Mouse (Mus musculus) embryonic stem cell, embryonic (primary cell): Measurements from ENCODE around the gene Wfdc8.
"Not testable (repeated sequence)": the region's sequence is repeated elsewhere in the genome, so short reads cannot be mapped to it uniquely, and the experiment has no call there.

Experiments used
- CTCF ChIA-PET, 4 experiments: fragments of 300-600 bp in 2 of 4; fragments of 350-600 bp in 2 of 4; sonication (Branson Sonifier 250); formaldehyde crosslinking; loops; one replicate each; lab custom pipeline; 2022; ENCODE audit warnings: inconsistent platforms in 2 of 4; lab: Charles Lee
- POLR2A ChIA-PET, 4 experiments: fragments of 300-600 bp in 2 of 4; fragments of 350-600 bp in 2 of 4; sonication (Branson Sonifier 250); formaldehyde crosslinking; loops; one replicate each; lab custom pipeline; 2022; ENCODE audit warnings: antibody characterized with exemption in 4 of 4, inconsistent platforms in 1 of 4; lab: Charles Lee

Wfdc8 gene

GRCm38 (mm10) chr2:164613471-164613870 lies at the start of gene Wfdc8, which contains the start of gene Wfdc6b:
TSS of gene Wfdc8 (minus strand) at chr2:164613626.
TSS of gene Wfdc6b (plus strand) at chr2:164613522.
- CTCF ChIA-PET: not testable (repeated sequence)
- POLR2A ChIA-PET: interaction anchor here in 1 of 4 experiments (0.6 kb wide), 1 partner anchor 9 kb away, joined by 3 read pairs; no protein-coding TSS in a partner anchor

GRCm38 (mm10) chr2:164656483-164656882 lies 43.1 kb upstream of the Wfdc8 start, which contains the start of gene Wfdc9:
TSS of gene Wfdc9 (minus strand) at chr2:164656583.
- ChIA-PET CTCF (interaction anchor here (0.5 to 1.9 kb wide), 64 partner anchors 9 to 549 kb away, joined by 3 to 15 read pairs (median 4); partner anchors contain the start of genes Acot8 (in 1 of the 4), Eppin (in 1 of the 4), Gm20458 (in 1 of the 4) and Snx21 (in 1 of the 4)), POLR2A (interaction anchor here (0.5 to 1.3 kb wide), 9 partner anchors 15 to 166 kb away, joined by 3 to 7 read pairs (median 3); partner anchors contain the start of genes Acot8 (in 1 of the 4), Zswim1 (in 1 of the 4) and Zswim3 (in 1 of the 4))

- CTCF ChIA-PET: interaction anchor here (0.5 to 1.9 kb wide), 68 partner anchors 9 to 1993 kb away, joined by 3 to 15 read pairs (median 4); partner anchors contain the start of genes Acot8 (in 1 of the 4), Eppin (in 1 of the 4), Gm20458 (in 1 of the 4) and Snx21 (in 1 of the 4)
- POLR2A ChIA-PET: interaction anchor here in 3 of 4 experiments (0.5 to 1.3 kb wide), 9 partner anchors 14 to 202 kb away, joined by 3 to 7 read pairs (median 3); partner anchors contain the start of genes Acot8 (in 1 of the 3), Zswim1 (in 1 of the 3) and Zswim3 (in 1 of the 3)
Measured at GRCm38 (mm10) chr2:164655858-164656257, 42.4 kb upstream of the Wfdc8 start, which contains the start of gene Wfdc10. TSS of gene Wfdc10 (plus strand) at chr2:164656046.

GRCm38 (mm10) chr2:164641881-164642673 lies 28.7 kb upstream of the Wfdc8 start:
- ChIA-PET POLR2A (interaction anchor here (0.6 to 2.0 kb wide), 6 partner anchors 14 to 276 kb away, joined by 3 to 7 read pairs (median 3); partner anchors contain the start of genes Wfdc10 (in 2 of the 4), Wfdc9 (in 2 of the 4), Acot8 (in 1 of the 4) and Zswim3 (in 1 of the 4)), CTCF (interaction anchor here (0.5 to 2.7 kb wide), 11 partner anchors 14 to 276 kb away, joined by 3 to 12 read pairs (median 3); partner anchors contain the start of genes Wfdc10 (in 3 of the 4) and Wfdc9 (in 3 of the 4))

- CTCF ChIA-PET: interaction anchor here (0.6 to 2.7 kb wide), 12 partner anchors 15 to 245 kb away, joined by 3 to 12 read pairs (median 5); partner anchors contain the start of genes Wfdc10 (in 4 of the 4) and Wfdc9 (in 4 of the 4)
- POLR2A ChIA-PET: interaction anchor here in 3 of 4 experiments (0.6 to 2.0 kb wide), 5 partner anchors 15 to 569 kb away, joined by 3 to 7 read pairs (median 3); partner anchors contain the start of genes Wfdc10 (in 3 of the 3) and Wfdc9 (in 3 of the 3)
Measured at GRCm38 (mm10) chr2:164641129-164641528, 27.7 kb upstream of the Wfdc8 start.

- CTCF ChIA-PET: no interaction called here
- POLR2A ChIA-PET: interaction anchor here in 1 of 4 experiments (1.0 kb wide), 1 partner anchor 13 kb away, joined by 5 read pairs; no protein-coding TSS in a partner anchor
Measured at GRCm38 (mm10) chr2:164638696-164639095, 25.3 kb upstream of the Wfdc8 start, which contains the start of gene Wfdc16. TSS of gene Wfdc16 (minus strand) at chr2:164638796.

- CTCF ChIA-PET: interaction anchor here in 1 of 4 experiments (0.9 to 1.5 kb wide), 3 partner anchors 21 to 165 kb away, joined by 3 to 4 read pairs (median 4); partner anchors contain the start of genes Wfdc10 and Wfdc9
- POLR2A ChIA-PET: interaction anchor here in 2 of 4 experiments (0.7 to 1.0 kb wide), 2 partner anchors 165 to 192 kb away, joined by 3 read pairs; no protein-coding TSS in a partner anchor
Measured at GRCm38 (mm10) chr2:164635266-164635665, 21.8 kb upstream of the Wfdc8 start.

- POLR2A ChIA-PET: no interaction called here
Measured at GRCm38 (mm10) chr2:164621775-164622174, 8.3 kb upstream of the Wfdc8 start.

GRCm38 (mm10) chr2:164619050-164619449 lies 5.6 kb upstream of the Wfdc8 start:
- ChIA-PET CTCF (interaction anchor here in 3 of 4 experiments (0.6 to 1.0 kb wide), 3 partner anchors 37 to 209 kb away, joined by 3 to 4 read pairs (median 3); partner anchors contain the start of genes Wfdc10 (in 1 of the 3) and Wfdc9 (in 1 of the 3)), POLR2A (interaction anchor here in 2 of 4 experiments (0.6 to 0.7 kb wide), 2 partner anchors 631 to 1276 kb away, joined by 3 to 4 read pairs; no protein-coding TSS in a partner anchor)

More at GRCm38 (mm10) chr2:164621775-164622174, 8.3 kb upstream of the Wfdc8 start:
- CTCF ChIA-PET: interaction anchor here in 2 of 4 experiments (0.6 to 1.0 kb wide), 2 partner anchors 34 to 102 kb away, joined by 3 read pairs; partner anchors contain the start of genes Wfdc10 (in 1 of the 2) and Wfdc9 (in 1 of the 2)

GRCm38 (mm10) chr2:164615386-164615785 lies 2.0 kb upstream of the Wfdc8 start:
- ChIA-PET CTCF (interaction anchor here in 1 of 4 experiments (0.6 kb wide), 2 partner anchors 58 to 212 kb away, joined by 3 read pairs; no protein-coding TSS in a partner anchor), POLR2A (interaction anchor here in 1 of 4 experiments (0.5 kb wide), 1 partner anchor 153 kb away, joined by 4 read pairs; no protein-coding TSS in a partner anchor)

GRCm38 (mm10) chr2:164608781-164609180 lies 4.6 kb downstream of the Wfdc8 start:
- POLR2A ChIA-PET: interaction anchor here in 1 of 4 experiments (0.6 to 0.8 kb wide), 2 partner anchors 17 to 24 kb away, joined by 3 to 5 read pairs; no protein-coding TSS in a partner anchor
- CTCF ChIA-PET: interaction anchor here in 2 of 4 experiments (0.7 to 0.9 kb wide), 2 partner anchors 17 to 28 kb away, joined by 3 to 4 read pairs; no protein-coding TSS in a partner anchor

- ChIA-PET CTCF (interaction anchor here (0.5 to 2.7 kb wide), 16 partner anchors 12 to 562 kb away, joined by 3 to 16 read pairs (median 4); partner anchors contain the start of genes Eppin (in 1 of the 4) and Wfdc10 (in 1 of the 4)), POLR2A (interaction anchor here (0.6 to 1.1 kb wide), 7 partner anchors 9 to 453 kb away, joined by 3 to 5 read pairs (median 4); partner anchors contain the start of gene Wfdc6b (in 1 of the 4))
Measured at GRCm38 (mm10) chr2:164604411-164604810, 9.0 kb downstream of the Wfdc8 start.

- POLR2A ChIA-PET: interaction anchor here in 1 of 4 experiments (0.7 to 0.8 kb wide), 2 partner anchors 82 to 200 kb away, joined by 4 to 5 read pairs; partner anchors contain the start of gene Wfdc13
- CTCF ChIA-PET: interaction anchor here in 3 of 4 experiments (0.6 to 2.7 kb wide), 11 partner anchors 11 to 485 kb away, joined by 3 to 16 read pairs (median 4); partner anchors contain the start of genes Eppin (in 1 of the 3) and Wfdc10 (in 1 of the 3)
Measured at GRCm38 (mm10) chr2:164603482-164603881, 9.9 kb downstream of the Wfdc8 start.

GRCm38 (mm10) chr2:164600179-164600578 lies 13.2 kb downstream of the Wfdc8 start:
- ChIA-PET CTCF (interaction anchor here in 2 of 4 experiments (0.7 to 1.0 kb wide), 2 partner anchors 17 to 126 kb away, joined by 3 read pairs; no protein-coding TSS in a partner anchor), POLR2A (no interaction called here)

- ChIA-PET CTCF (interaction anchor here (0.5 to 2.5 kb wide), 17 partner anchors 10 to 1224 kb away, joined by 3 to 16 read pairs (median 4); partner anchors contain the start of genes Wfdc10 (in 1 of the 4) and Wfdc9 (in 1 of the 4)), POLR2A (no interaction called here)
Measured at GRCm38 (mm10) chr2:164593494-164593893, 19.9 kb downstream of the Wfdc8 start, which contains the start of gene Eppin. TSS of gene Eppin (minus strand) at chr2:164593594.

- ChIA-PET POLR2A (interaction anchor here in 3 of 4 experiments (0.5 to 1.4 kb wide), 8 partner anchors 16 to 483 kb away, joined by 3 to 6 read pairs (median 3); no protein-coding TSS in a partner anchor), CTCF (interaction anchor here (0.5 to 2.7 kb wide), 50 partner anchors 10 to 366 kb away, joined by 3 to 53 read pairs (median 4); partner anchors contain the start of genes Wfdc10 (in 2 of the 4), Wfdc9 (in 2 of the 4) and Gm20458 (in 1 of the 4))
Measured at GRCm38 (mm10) chr2:164592014-164592413, 21.4 kb downstream of the Wfdc8 start.
